Mouse (Mus musculus): ENCODE data around the gene Epb41l3. TPM values are rescaled to one million over a fixed set of nuclear protein-coding genes. Genes with fewer than 3 reads are reported as not detected.
"Not testable (repeated sequence)": the region's sequence is repeated elsewhere in the genome, so short reads cannot be mapped to it uniquely, and the experiment has no call there.

Epb41l3 gene
- total RNA-seq, 2 experiments from 2014 or later: 4.9 to 13.0 TPM

GRCm38 (mm10) chr17:69105035-69105798, 29.7 kb downstream of the Epb41l3 start:
- ATAC-seq (replicated peaks; ENCODE audit: low FRiP score, poor library complexity, severe bottlenecking): no peak

- no peak for ATAC-seq (replicated peaks; ENCODE audit: low FRiP score, poor library complexity, severe bottlenecking)
Observed at GRCm38 (mm10) chr17:69105799-69106401, 30.4 kb downstream of the Epb41l3 start.

GRCm38 (mm10) chr17:69109216-69109615, 33.7 kb downstream of the Epb41l3 start:
- ATAC-seq (replicated peaks; ENCODE audit: low FRiP score, poor library complexity, severe bottlenecking): no peak

- ATAC-seq (replicated peaks; ENCODE audit: low FRiP score, poor library complexity, severe bottlenecking): no peak
Observed at GRCm38 (mm10) chr17:69112232-69112631, 36.7 kb downstream of the Epb41l3 start.

- ATAC-seq (replicated peaks; ENCODE audit: low FRiP score, poor library complexity, severe bottlenecking): no peak
Observed at GRCm38 (mm10) chr17:69119183-69119582, 43.7 kb downstream of the Epb41l3 start.

- no peak for ATAC-seq (replicated peaks; ENCODE audit: low FRiP score, poor library complexity, severe bottlenecking)
Observed at GRCm38 (mm10) chr17:69120533-69121358, 45.3 kb downstream of the Epb41l3 start.

- ATAC-seq (replicated peaks; ENCODE audit: low FRiP score, poor library complexity, severe bottlenecking): not testable (repeated sequence)
Observed at GRCm38 (mm10) chr17:69122403-69122802, 46.9 kb downstream of the Epb41l3 start.

- ATAC-seq (replicated peaks; ENCODE audit: low FRiP score, poor library complexity, severe bottlenecking): no peak
Observed at GRCm38 (mm10) chr17:69127436-69127835, 52.0 kb downstream of the Epb41l3 start.

- no peak for ATAC-seq (replicated peaks; ENCODE audit: low FRiP score, poor library complexity, severe bottlenecking)
Observed at GRCm38 (mm10) chr17:69127981-69128380, 52.5 kb downstream of the Epb41l3 start.

- no peak for ATAC-seq (replicated peaks; ENCODE audit: low FRiP score, poor library complexity, severe bottlenecking)
Observed at GRCm38 (mm10) chr17:69129434-69129833, 54.0 kb downstream of the Epb41l3 start.

GRCm38 (mm10) chr17:69143017-69143416, 67.5 kb downstream of the Epb41l3 start:
- ATAC-seq (replicated peaks; ENCODE audit: low FRiP score, poor library complexity, severe bottlenecking): no peak

GRCm38 (mm10) chr17:69150826-69151225, 75.3 kb downstream of the Epb41l3 start:
- no peak for ATAC-seq (replicated peaks; ENCODE audit: low FRiP score, poor library complexity, severe bottlenecking)

GRCm38 (mm10) chr17:69151281-69151680, 75.8 kb downstream of the Epb41l3 start:
- no peak for ATAC-seq (replicated peaks; ENCODE audit: low FRiP score, poor library complexity, severe bottlenecking)

- ATAC-seq (replicated peaks; ENCODE audit: low FRiP score, poor library complexity, severe bottlenecking): no peak
Observed at GRCm38 (mm10) chr17:69155034-69155433, 79.6 kb downstream of the Epb41l3 start.

GRCm38 (mm10) chr17:69156522-69157100, 81.1 kb downstream of the Epb41l3 start:
- ATAC-seq (replicated peaks; ENCODE audit: low FRiP score, poor library complexity, severe bottlenecking): no peak

GRCm38 (mm10) chr17:69157101-69157808, 81.8 kb downstream of the Epb41l3 start:
- no peak for ATAC-seq (replicated peaks; ENCODE audit: low FRiP score, poor library complexity, severe bottlenecking)

- ATAC-seq (replicated peaks; ENCODE audit: low FRiP score, poor library complexity, severe bottlenecking): no peak
Observed at GRCm38 (mm10) chr17:69157809-69158185, 82.3 kb downstream of the Epb41l3 start.

- ATAC-seq (replicated peaks; ENCODE audit: low FRiP score, poor library complexity, severe bottlenecking): no peak
Observed at GRCm38 (mm10) chr17:69158690-69159089, 83.2 kb downstream of the Epb41l3 start.

- ATAC-seq (replicated peaks; ENCODE audit: low FRiP score, poor library complexity, severe bottlenecking): no peak
Observed at GRCm38 (mm10) chr17:69162731-69163130, 87.2 kb downstream of the Epb41l3 start.

Measured in erythroid progenitor cell, adult 5-6 weeks (primary cell).